Mouse (Mus musculus): ENCODE data around the gene Wdr72. TPM values are rescaled to one million over a fixed set of nuclear protein-coding genes. Genes with fewer than 3 reads are reported as not detected.

Wdr72 gene
- polyA plus RNA-seq, 1 experiment: 0.09 TPM

GRCm38 (mm10) chr9:74228272-74228671, 118.1 kb downstream of the Wdr72 start:
- Histone ChIP-seq H3K36me3 (ENCODE audit: control insufficient read depth, insufficient read depth, low read length) (no peaks in the 10 kb centered on the region), H3K4me3 (ENCODE audit: control insufficient read depth, low read depth, low read length) (no peak overlapping the region), H3K4me1 (ENCODE audit: control insufficient read depth, insufficient read depth, low read length) (no peaks in the 10 kb centered on the region), H3K27ac (ENCODE audit: control insufficient read depth, insufficient read depth, low read depth, low read length) (no peak overlapping the region), H3K27me3 (ENCODE audit: control insufficient read depth, insufficient read depth, low read length) (no peaks in the 10 kb centered on the region)
- TF ChIP-seq CTCF (IDR thresholded peaks at IDR 0.05; ENCODE audit: control insufficient read depth, insufficient read depth, insufficient replicate concordance, low read depth, low read length) (no peak), POLR2A (IDR thresholded peaks at IDR 0.05; ENCODE audit: control insufficient read depth, low read depth, low read length) (no peak)

DNA sequence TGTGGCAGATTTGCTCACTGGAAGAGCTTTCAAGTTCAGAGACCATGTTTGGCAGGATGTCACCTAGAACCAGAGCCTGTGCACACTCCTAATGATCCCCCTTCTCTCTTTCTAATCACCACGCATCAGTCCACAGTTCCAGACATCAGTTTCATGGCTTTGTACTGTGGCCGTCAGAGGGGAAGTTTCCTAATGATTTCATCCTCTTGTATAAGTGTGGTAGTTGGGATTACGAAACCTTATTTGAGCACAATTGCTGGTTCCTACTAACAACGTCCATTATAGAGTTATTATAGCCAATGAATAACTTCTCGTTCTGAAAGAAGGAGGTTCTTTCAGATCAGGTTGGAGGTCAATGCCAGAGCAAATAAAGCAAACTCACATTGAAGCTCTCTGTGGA, 131.1 kb downstream of the Wdr72 start:
- Histone ChIP-seq H3K27ac (ENCODE audit: control insufficient read depth, insufficient read depth, low read depth, low read length) (no peak overlapping the region), H3K27me3 (ENCODE audit: control insufficient read depth, insufficient read depth, low read length) (no peaks in the 10 kb centered on the region), H3K36me3 (ENCODE audit: control insufficient read depth, insufficient read depth, low read length) (no peaks in the 10 kb centered on the region), H3K4me1 (ENCODE audit: control insufficient read depth, insufficient read depth, low read length) (no peaks in the 10 kb centered on the region), H3K4me3 (ENCODE audit: control insufficient read depth, low read depth, low read length) (no peak overlapping the region)
- TF ChIP-seq POLR2A (IDR thresholded peaks at IDR 0.05; ENCODE audit: control insufficient read depth, low read depth, low read length) (no peak), CTCF (IDR thresholded peaks at IDR 0.05; ENCODE audit: control insufficient read depth, insufficient read depth, insufficient replicate concordance, low read depth, low read length) (no peak)

- Histone ChIP-seq H3K4me3 (ENCODE audit: control insufficient read depth, low read depth, low read length) (no peak overlapping the region), H3K36me3 (ENCODE audit: control insufficient read depth, insufficient read depth, low read length) (no peaks in the 10 kb centered on the region), H3K27ac (ENCODE audit: control insufficient read depth, insufficient read depth, low read depth, low read length) (no peak overlapping the region), H3K27me3 (ENCODE audit: control insufficient read depth, insufficient read depth, low read length) (no peaks in the 10 kb centered on the region), H3K4me1 (ENCODE audit: control insufficient read depth, insufficient read depth, low read length) (no peaks in the 10 kb centered on the region)
- no peak for TF ChIP-seq CTCF (IDR thresholded peaks at IDR 0.05; ENCODE audit: control insufficient read depth, insufficient read depth, insufficient replicate concordance, low read depth, low read length)
- no peak for TF ChIP-seq POLR2A (IDR thresholded peaks at IDR 0.05; ENCODE audit: control insufficient read depth, low read depth, low read length)
These were observed 137.9 kb downstream of the Wdr72 start for GRCm38 (mm10) chr9:74248084-74248483.

DNA sequence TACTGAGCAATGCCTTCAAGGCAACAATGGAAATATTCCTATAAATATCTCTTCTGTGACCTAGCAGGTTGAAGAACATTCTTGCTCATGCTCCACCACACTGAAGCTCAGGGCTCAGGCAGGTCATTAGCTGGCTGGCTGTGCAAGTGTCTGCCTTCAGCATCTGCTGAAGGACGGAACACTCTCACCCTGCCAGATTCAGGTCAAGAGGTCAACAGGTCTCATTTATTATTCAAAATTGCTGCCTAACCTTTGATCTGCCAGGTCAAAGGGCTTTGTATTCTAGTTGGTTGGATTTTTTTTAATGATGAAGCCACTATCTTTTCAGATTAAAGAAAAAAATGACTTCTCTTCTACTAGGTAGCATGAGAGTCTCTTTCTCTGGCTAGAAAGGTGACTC, 139.3 kb downstream of the Wdr72 start:
- Histone ChIP-seq H3K4me3 (ENCODE audit: control insufficient read depth, low read depth, low read length) (no peak overlapping the region), H3K27me3 (ENCODE audit: control insufficient read depth, insufficient read depth, low read length) (no peaks in the 10 kb centered on the region)
- TF ChIP-seq CTCF (IDR thresholded peaks at IDR 0.05; ENCODE audit: control insufficient read depth, insufficient read depth, insufficient replicate concordance, low read depth, low read length) (no peak), POLR2A (IDR thresholded peaks at IDR 0.05; ENCODE audit: control insufficient read depth, low read depth, low read length) (no peak)

GRCm38 (mm10) chr9:74250522-74250921, 140.4 kb downstream of the Wdr72 start:
- H3K27me3 ChIP-seq (ENCODE audit: control insufficient read depth, insufficient read depth, low read length): no peaks in the 10 kb centered on the region
- H3K4me1 ChIP-seq (ENCODE audit: control insufficient read depth, insufficient read depth, low read length): no peaks in the 10 kb centered on the region
- H3K36me3 ChIP-seq (ENCODE audit: control insufficient read depth, insufficient read depth, low read length): no peaks in the 10 kb centered on the region
- no peak overlapping the region for H3K4me3 ChIP-seq (ENCODE audit: control insufficient read depth, low read depth, low read length)
- no peak for TF ChIP-seq POLR2A (IDR thresholded peaks at IDR 0.05; ENCODE audit: control insufficient read depth, low read depth, low read length)
- no peak overlapping the region for H3K27ac ChIP-seq (ENCODE audit: control insufficient read depth, insufficient read depth, low read depth, low read length)

More for the DNA sequence above, 139.3 kb downstream of the Wdr72 start:
- no peaks in the 10 kb centered on the region for H3K4me1 ChIP-seq (ENCODE audit: control insufficient read depth, insufficient read depth, low read length)
- H3K27ac ChIP-seq (ENCODE audit: control insufficient read depth, insufficient read depth, low read depth, low read length): no peak overlapping the region
- H3K36me3 ChIP-seq (ENCODE audit: control insufficient read depth, insufficient read depth, low read length): no peaks in the 10 kb centered on the region

DNA sequence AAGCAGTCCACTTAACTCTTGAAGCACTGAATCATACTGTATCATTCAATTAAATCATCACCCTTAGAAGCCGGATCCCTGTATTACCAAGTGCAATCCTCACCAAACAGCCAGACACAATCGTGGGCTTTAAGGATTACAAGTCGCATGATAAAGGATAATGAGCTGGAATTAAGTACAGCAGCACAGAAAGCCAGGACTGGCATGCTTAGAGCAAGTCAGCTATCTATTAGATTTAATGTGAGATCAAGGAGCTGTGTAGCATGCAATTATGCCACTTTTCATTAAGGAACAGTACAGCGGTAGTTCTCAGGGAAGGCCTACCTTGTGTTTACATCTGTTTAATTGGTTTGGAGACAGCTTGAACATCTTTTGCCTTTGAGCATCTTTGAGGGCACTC, 148.2 kb downstream of the Wdr72 start:
- Histone ChIP-seq H3K27me3 (ENCODE audit: control insufficient read depth, insufficient read depth, low read length) (no peaks in the 10 kb centered on the region), H3K4me1 (ENCODE audit: control insufficient read depth, insufficient read depth, low read length) (no peaks in the 10 kb centered on the region), H3K36me3 (ENCODE audit: control insufficient read depth, insufficient read depth, low read length) (no peaks in the 10 kb centered on the region), H3K27ac (ENCODE audit: control insufficient read depth, insufficient read depth, low read depth, low read length) (no peak overlapping the region), H3K4me3 (ENCODE audit: control insufficient read depth, low read depth, low read length) (no peak overlapping the region)
- TF ChIP-seq CTCF (IDR thresholded peaks at IDR 0.05; ENCODE audit: control insufficient read depth, insufficient read depth, insufficient replicate concordance, low read depth, low read length) (no peak), POLR2A (IDR thresholded peaks at IDR 0.05; ENCODE audit: control insufficient read depth, low read depth, low read length) (no peak)

DNA sequence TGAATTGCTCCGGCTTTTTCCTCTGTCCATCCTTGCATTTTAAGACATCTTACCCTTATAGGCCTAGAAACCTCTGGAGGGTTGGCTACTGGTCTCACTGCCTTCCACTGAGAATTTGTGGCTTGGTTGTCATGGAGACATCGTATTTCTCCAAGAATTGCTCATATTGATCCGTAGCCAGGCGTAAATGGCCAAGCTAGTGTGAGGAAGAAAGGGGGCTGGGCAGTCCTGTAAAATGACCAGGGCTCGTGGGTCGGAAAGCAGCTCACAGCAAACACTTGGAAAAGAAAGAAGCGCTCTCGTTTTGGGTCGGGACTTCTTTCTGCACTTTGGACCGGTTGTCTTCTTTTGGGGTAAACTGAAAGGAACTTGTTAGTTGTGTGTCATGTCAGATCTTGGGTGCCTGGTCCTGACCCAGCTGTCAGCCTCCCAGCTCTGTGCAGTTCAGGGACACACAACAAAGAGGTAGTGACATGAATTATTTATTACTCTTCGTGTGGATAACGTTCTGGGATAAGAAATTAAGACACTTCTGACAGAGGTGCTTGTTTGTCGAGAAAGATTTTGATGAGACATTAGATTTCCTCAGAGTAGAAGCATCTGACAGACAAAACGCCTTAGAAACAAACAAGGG, 167.7 kb downstream of the Wdr72 start:
- no peak overlapping the region for H3K27ac ChIP-seq (ENCODE audit: control insufficient read depth, insufficient read depth, low read depth, low read length)
- no peak for TF ChIP-seq POLR2A (IDR thresholded peaks at IDR 0.05; ENCODE audit: control insufficient read depth, low read depth, low read length)
- TF ChIP-seq CTCF (IDR thresholded peaks at IDR 0.05; ENCODE audit: control insufficient read depth, insufficient read depth, insufficient replicate concordance, low read depth, low read length): no peak
- no peak overlapping the region for H3K4me3 ChIP-seq (ENCODE audit: control insufficient read depth, low read depth, low read length)
- no peaks in the 10 kb centered on the region for H3K4me1 ChIP-seq (ENCODE audit: control insufficient read depth, insufficient read depth, low read length)
- H3K36me3 ChIP-seq (ENCODE audit: control insufficient read depth, insufficient read depth, low read length): no peaks in the 10 kb centered on the region
- H3K27me3 ChIP-seq (ENCODE audit: control insufficient read depth, insufficient read depth, low read length): no peaks in the 10 kb centered on the region

DNA sequence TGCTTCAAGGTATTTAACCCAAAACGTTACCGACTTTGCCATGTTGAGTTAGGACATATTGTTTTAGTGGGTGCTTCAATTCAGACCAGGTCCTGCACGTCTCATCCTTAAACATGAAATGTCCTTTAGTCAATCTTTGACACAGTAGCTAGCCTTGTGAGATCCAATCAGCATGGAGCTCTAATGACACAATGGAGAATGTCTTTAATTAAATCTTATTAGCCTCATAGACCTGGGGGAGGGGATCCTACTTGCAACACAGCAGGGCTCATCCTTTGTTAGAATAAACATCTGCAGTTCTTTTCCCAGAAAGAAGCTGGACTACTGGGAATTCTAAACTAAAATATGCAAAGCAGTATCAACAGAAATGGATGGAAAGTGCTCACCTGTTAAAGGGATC, 171.9 kb downstream of the Wdr72 start:
- H3K4me3 ChIP-seq (ENCODE audit: control insufficient read depth, low read depth, low read length): no peak overlapping the region
- H3K27ac ChIP-seq (ENCODE audit: control insufficient read depth, insufficient read depth, low read depth, low read length): no peak overlapping the region
- no peaks in the 10 kb centered on the region for H3K27me3 ChIP-seq (ENCODE audit: control insufficient read depth, insufficient read depth, low read length)
- no peaks in the 10 kb centered on the region for H3K36me3 ChIP-seq (ENCODE audit: control insufficient read depth, insufficient read depth, low read length)
- H3K4me1 ChIP-seq (ENCODE audit: control insufficient read depth, insufficient read depth, low read length): no peaks in the 10 kb centered on the region
- TF ChIP-seq POLR2A (IDR thresholded peaks at IDR 0.05; ENCODE audit: control insufficient read depth, low read depth, low read length): no peak
- TF ChIP-seq CTCF (IDR thresholded peaks at IDR 0.05; ENCODE audit: control insufficient read depth, insufficient read depth, insufficient replicate concordance, low read depth, low read length): no peak

All from testis, adult 2 months (tissue).